Mouse (Mus musculus): ENCODE measurements around the gene Acot8.

DNA sequence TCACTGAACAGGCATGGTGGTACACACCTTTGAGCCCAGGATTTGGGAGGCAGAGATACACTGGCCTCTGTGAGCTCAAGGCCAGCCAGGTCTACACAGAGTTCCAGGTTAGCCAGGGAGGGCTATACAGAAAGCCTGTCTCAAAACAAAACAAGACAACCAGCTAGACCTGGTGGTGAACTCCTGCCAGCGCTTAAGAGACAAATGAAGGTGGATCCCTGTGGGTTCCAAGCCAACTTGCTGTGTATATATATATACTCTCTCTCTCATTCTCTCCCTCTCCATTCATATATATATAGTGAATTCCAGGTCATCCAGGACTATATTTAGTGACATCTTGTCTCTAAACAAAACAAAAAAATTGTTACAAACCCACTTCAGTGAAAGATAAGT lies 765 bp downstream of the Acot8 start:
- no peak for TF ChIP-seq CTCF (IDR thresholded peaks at IDR 0.05; ENCODE audit: low read depth, low read length)
- no peak for TF ChIP-seq GATA1 (IDR thresholded peaks at IDR 0.05; ENCODE audit: borderline replicate concordance, low read length)
